Mouse (Mus musculus) small intestine, adult 2 months (tissue): ENCODE data around the gene Ankrd22. TPM values are rescaled to one million over a fixed set of nuclear protein-coding genes. Genes with fewer than 3 reads are reported as not detected.

Source experiments
- H3K27ac ChIP-seq: fragments of 200-500 bp; 2 replicates; pipeline ENCODE4 v1.5.1; 2012; ENCODE audit warnings: low read depth, low read length, control low read depth, inconsistent platforms; ENCODE audit not compliant: insufficient read depth
- H3K27me3 ChIP-seq: fragments of 200-500 bp; 2 replicates; pipeline ENCODE4 v1.6.1; 2012; ENCODE audit warnings: mild to moderate bottlenecking, moderate library complexity, low read length, inconsistent platforms; ENCODE audit not compliant: control insufficient read depth, insufficient read depth
- H3K36me3 ChIP-seq: fragments of 200-500 bp; 2 replicates; pipeline ENCODE4 v1.6.1; 2012; ENCODE audit warnings: mild to moderate bottlenecking, low read length, control low read depth, inconsistent platforms; ENCODE audit not compliant: control insufficient read depth, insufficient read depth
- H3K4me1 ChIP-seq: fragments of 200-500 bp; 2 replicates; pipeline ENCODE4 v1.6.1; 2012; ENCODE audit warnings: low read length, inconsistent platforms, mixed read lengths; ENCODE audit not compliant: control insufficient read depth, insufficient read depth, insufficient read length
- H3K4me3 ChIP-seq: fragments of 200-500 bp; 2 replicates; pipeline ENCODE4 v1.5.1; 2012; ENCODE audit warnings: low read depth, mild to moderate bottlenecking, control low read depth, inconsistent platforms, low read length, moderate library complexity
- CTCF ChIP-seq: fragments of 200-500 bp; IDR thresholded peaks from 2 replicates; pipeline ENCODE4 v1.5.1; 2012; ENCODE audit warnings: low read depth, mild to moderate bottlenecking, control low read depth, inconsistent platforms, low read length, moderate library complexity, mixed read lengths; ENCODE audit not compliant: insufficient replicate concordance, insufficient read length; ENCODE audit errors: extremely low read depth
- POLR2A ChIP-seq: fragments of 200-500 bp; IDR thresholded peaks from 2 replicates; pipeline ENCODE4 v1.6.1; 2012; ENCODE audit warnings: low read depth, mild to moderate bottlenecking, control low read depth, inconsistent platforms, low read length, moderate library complexity
- WGBS: fragments of 180-500 bp; shearing (Covaris S2); methylation state at CpG from one replicate; pipeline ENCODE4 v1.1.7; 2018; 5-methylcytosine and 5-hydroxymethylcytosine counted together
- polyA plus RNA-seq: library from polyadenylated mRNA; depleted of rRNA; stranded (reverse); fragments of >200 nt; gene quantifications from 2 replicates; pipeline ENCODE4 v1.2.3, GENCODE M21; 2012

The Ankrd22 gene
- polyA plus RNA-seq, 1 experiment = not detected

DNA sequence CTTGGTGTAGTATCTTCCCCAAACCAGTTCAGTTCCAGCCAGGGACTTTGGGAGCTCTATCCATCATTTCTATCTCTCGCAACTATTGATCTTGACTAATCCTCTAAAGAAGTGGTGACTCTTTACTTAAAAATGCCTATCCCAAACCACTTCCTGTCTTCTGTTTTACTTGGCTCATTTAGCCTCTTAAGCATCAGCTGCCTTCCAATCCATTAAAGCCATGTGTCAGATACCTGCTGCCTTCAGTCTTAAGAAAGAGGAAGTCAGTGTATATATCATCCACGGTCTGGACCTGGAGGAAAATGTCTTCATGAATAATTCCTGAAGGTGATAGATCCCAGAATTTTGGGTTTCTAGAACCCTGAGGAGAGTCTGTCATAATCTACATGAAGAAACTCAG, 14.5 kb upstream of the Ankrd22 start:
- TF ChIP-seq CTCF (no peak), POLR2A (no peak)
- H3K27me3 ChIP-seq = no peaks in the 10 kb centered on the region
- no peak overlapping the region for H3K4me3 ChIP-seq
- H3K4me1 ChIP-seq = no peaks in the 10 kb centered on the region
- H3K27ac ChIP-seq = no peak overlapping the region
- 76% methylated on average over 2 of the region's 2 CpGs for WGBS
- H3K36me3 ChIP-seq = no peaks in the 10 kb centered on the region

DNA sequence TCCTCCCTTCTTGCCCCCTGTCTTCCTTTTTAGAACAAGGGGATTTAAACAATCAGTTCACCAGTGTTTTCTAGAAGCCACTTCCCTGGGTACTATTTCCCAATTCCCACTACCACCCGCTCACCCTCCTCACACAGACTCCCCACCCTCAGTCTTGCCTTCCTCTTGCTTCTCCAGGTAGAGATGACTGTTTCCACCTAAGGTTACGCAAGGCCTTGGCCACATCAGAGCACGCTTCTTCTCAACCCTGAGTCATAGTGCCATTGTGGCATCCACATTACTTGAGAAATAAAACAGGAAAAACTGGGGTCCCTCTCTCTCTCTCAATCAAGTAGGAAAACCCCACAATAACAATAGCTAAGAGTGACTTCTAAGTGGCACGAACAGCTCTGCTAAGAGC, 13.3 kb upstream of the Ankrd22 start:
- 88% methylated on average over 4 of the region's 4 CpGs for WGBS
- Histone ChIP-seq H3K27ac (no peak overlapping the region), H3K4me1 (no peaks in the 10 kb centered on the region), H3K4me3 (no peak overlapping the region), H3K36me3 (no peaks in the 10 kb centered on the region), H3K27me3 (no peaks in the 10 kb centered on the region)
- TF ChIP-seq POLR2A = no peak
- no peak for TF ChIP-seq CTCF

- Histone ChIP-seq H3K4me3 (no peak overlapping the region), H3K27ac (no peak overlapping the region), H3K27me3 (no peaks in the 10 kb centered on the region), H3K4me1 (no peaks in the 10 kb centered on the region), H3K36me3 (no peaks in the 10 kb centered on the region)
- TF ChIP-seq POLR2A (no peak), CTCF (no peak)
- WGBS = 66% methylated on average over 3 of the region's 3 CpGs
Observed at GRCm38 (mm10) chr19:34174004-34174403, 8.2 kb upstream of the Ankrd22 start.

DNA sequence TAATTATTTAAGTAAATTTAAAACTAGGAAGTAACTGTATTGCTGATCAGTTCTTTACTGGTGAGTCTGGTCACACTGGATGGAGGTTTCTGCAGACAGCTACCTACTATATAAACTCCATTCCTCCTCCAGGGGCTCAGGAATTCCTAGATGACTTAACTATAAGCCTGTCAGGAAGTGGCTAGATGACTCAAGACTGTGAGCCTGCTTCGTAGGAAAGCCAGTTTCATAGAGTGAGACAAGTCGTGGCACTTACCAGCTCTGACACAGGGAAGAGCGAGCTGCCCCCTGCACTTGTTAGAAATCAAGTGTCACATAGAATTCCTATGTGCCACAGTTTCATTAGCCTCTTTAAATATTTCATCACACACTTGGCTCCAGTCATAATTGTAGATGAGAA, 5.3 kb upstream of the Ankrd22 start:
- TF ChIP-seq CTCF (no peak), POLR2A (no peak)
- Histone ChIP-seq H3K27ac (no peak overlapping the region), H3K36me3 (no peaks in the 10 kb centered on the region), H3K4me3 (no peak overlapping the region), H3K4me1 (no peaks in the 10 kb centered on the region; the same call in 1 of the 2 replicates), H3K27me3 (no peaks in the 10 kb centered on the region)
- WGBS = 70% methylated on average over 3 of the region's 3 CpGs

GRCm38 (mm10) chr19:34169121-34169520, 3.3 kb upstream of the Ankrd22 start:
- H3K27ac ChIP-seq = no peak overlapping the region
- H3K27me3 ChIP-seq = no peaks in the 10 kb centered on the region
- H3K4me1 ChIP-seq = no peaks in the 10 kb centered on the region; the same call in 1 of the 2 replicates
- H3K4me3 ChIP-seq = no peak overlapping the region
- H3K36me3 ChIP-seq = no peaks in the 10 kb centered on the region
- TF ChIP-seq CTCF (no peak), POLR2A (no peak)

DNA sequence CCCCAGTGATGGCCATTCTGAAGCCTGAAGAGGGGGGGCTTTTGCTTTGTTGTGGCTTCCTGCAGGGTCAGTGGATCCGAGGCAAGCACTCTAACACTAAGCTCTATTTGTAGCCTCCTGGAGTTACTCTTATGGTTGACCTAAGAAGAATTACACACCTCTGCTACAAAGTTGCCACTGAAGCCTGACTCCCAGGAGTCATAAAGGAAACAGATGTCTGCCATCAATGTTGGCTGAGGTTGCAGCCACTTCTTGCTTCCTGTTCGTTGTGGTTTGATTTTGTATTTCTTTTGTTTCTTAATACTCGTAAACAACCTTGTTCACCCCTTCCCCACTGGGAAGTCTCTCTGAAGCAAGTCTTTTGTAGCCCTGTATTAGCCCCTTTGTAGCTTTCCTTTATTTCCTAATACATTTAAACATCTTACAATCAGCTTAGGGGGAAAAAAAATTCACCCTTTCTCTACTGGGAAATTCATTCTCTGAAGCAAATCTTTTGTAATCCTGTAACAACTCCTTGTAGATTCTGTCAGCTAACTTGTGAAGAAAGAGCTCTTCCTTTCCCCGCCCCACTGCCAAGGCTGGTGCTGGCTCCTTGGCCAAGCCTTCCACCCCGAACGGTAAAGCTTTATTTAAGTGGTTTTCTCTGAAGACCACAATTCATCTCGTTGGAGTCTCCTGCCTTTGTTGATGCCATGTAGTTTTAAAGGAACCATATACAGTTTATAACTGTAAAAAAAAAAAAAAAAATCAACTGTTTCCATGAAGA, 2.2 kb upstream of the Ankrd22 start:
- TF ChIP-seq CTCF (no peak), POLR2A (no peak)
- Histone ChIP-seq H3K4me3 (no peak overlapping the region), H3K27ac (no peak overlapping the region), H3K4me1 (no peaks in the 10 kb centered on the region; the same call in 1 of the 2 replicates), H3K27me3 (no peaks in the 10 kb centered on the region), H3K36me3 (no peaks in the 10 kb centered on the region)
- 70% methylated on average over 7 of the region's 7 CpGs for WGBS

GRCm38 (mm10) chr19:34166386-34166785, 533 bp upstream of the Ankrd22 start:
- no peak overlapping the region for H3K27ac ChIP-seq

More at GRCm38 (mm10) chr19:34166386-34166785, 533 bp upstream of the Ankrd22 start:
- Histone ChIP-seq H3K4me1 (no peaks in the 10 kb centered on the region; the same call in 1 of the 2 replicates), H3K4me3 (no peak overlapping the region), H3K36me3 (no peaks in the 10 kb centered on the region), H3K27me3 (no peaks in the 10 kb centered on the region)
- no peak for TF ChIP-seq POLR2A
- TF ChIP-seq CTCF = no peak
- WGBS = 42% methylated on average over 4 of the region's 4 CpGs
